Mouse (Mus musculus) erythroblast, embryonic 14.5 days (primary cell): ENCODE measurements at regions not wholly inside any gene's neighbourhood (a gene's known extent, or its start where the extent isn't known, plus 50 kb on each side); places are given as distances from the start of the nearest gene placed in this dataset.

ENCODE experiments used
- H3K27me3 ChIP-seq: 2 replicates; pipeline ENCODE4 v1.6.1; 2012; ENCODE audit warnings: inconsistent platforms; ENCODE audit not compliant: control insufficient read depth
- H3K36me3 ChIP-seq: 2 replicates; pipeline ENCODE4 v1.6.1; 2012; ENCODE audit warnings: mild to moderate bottlenecking, inconsistent platforms; ENCODE audit not compliant: control insufficient read depth
- H3K4me1 ChIP-seq: 2 replicates; pipeline ENCODE4 v1.6.1; 2012; ENCODE audit warnings: inconsistent platforms; ENCODE audit not compliant: control insufficient read depth
- H3K4me3 ChIP-seq: replicated peaks from 2 replicates; pipeline ENCODE3; 2012; ENCODE audit warnings: moderate library complexity, mild to moderate bottlenecking, inconsistent platforms
- H3K9me3 ChIP-seq: 2 replicates; pipeline ENCODE4 v1.6.1; 2012; ENCODE audit warnings: low read length, inconsistent platforms, mixed read lengths; ENCODE audit not compliant: control insufficient read depth
- GATA1 ChIP-seq: IDR thresholded peaks from 2 replicates; pipeline ENCODE4 v1.6.1; 2012; ENCODE audit warnings: low read length, inconsistent platforms, mixed read lengths
- TAL1 ChIP-seq: IDR thresholded peaks from 3 replicates; pipeline ENCODE4 v1.6.1; 2012; ENCODE audit warnings: low read length, inconsistent platforms, mixed read lengths

GRCm38 (mm10) chr3:120920351-120920750 lies 251.1 kb downstream of the Rwdd3 start:
- TF ChIP-seq TAL1: no peak
- TF ChIP-seq GATA1: no peak
- H3K4me3 ChIP-seq: no peak overlapping the region
- no peaks in the 10 kb centered on the region for H3K36me3 ChIP-seq

GRCm38 (mm10) chr3:120898931-120899330 lies 272.6 kb downstream of the Rwdd3 start:
- TF ChIP-seq GATA1: no peak
- no peak for TF ChIP-seq TAL1
- H3K4me3 ChIP-seq: no peak overlapping the region
- peaks cover 33% of the 10 kb centered on the region for H3K9me3 ChIP-seq
- H3K27me3 ChIP-seq: no peaks in the 10 kb centered on the region
- no peaks in the 10 kb centered on the region for H3K36me3 ChIP-seq
- no peaks in the 10 kb centered on the region for H3K4me1 ChIP-seq

More at GRCm38 (mm10) chr3:120920351-120920750, 251.1 kb downstream of the Rwdd3 start:
- Histone ChIP-seq H3K27me3 (no peaks in the 10 kb centered on the region), H3K4me1 (no peaks in the 10 kb centered on the region), H3K9me3 (no peaks in the 10 kb centered on the region; the same call in 1 of the 2 replicates)

- peaks cover 28% of the 10 kb centered on the region for H3K9me3 ChIP-seq
- no peaks in the 10 kb centered on the region for H3K36me3 ChIP-seq
- TF ChIP-seq GATA1 (no peak), TAL1 (no peak)
- no peak overlapping the region for H3K4me3 ChIP-seq
- H3K27me3 ChIP-seq: no peaks in the 10 kb centered on the region
- H3K4me1 ChIP-seq: no peaks in the 10 kb centered on the region
These were observed 273.2 kb downstream of the Rwdd3 start for GRCm38 (mm10) chr3:120898258-120898657.

GRCm38 (mm10) chr3:120897758-120898157 lies 273.7 kb downstream of the Rwdd3 start:
- Histone ChIP-seq H3K4me1 (no peaks in the 10 kb centered on the region), H3K27me3 (no peaks in the 10 kb centered on the region), H3K36me3 (no peaks in the 10 kb centered on the region), H3K4me3 (no peak overlapping the region), H3K9me3 (peaks cover 23% of the 10 kb centered on the region)
- TF ChIP-seq GATA1: no peak
- TF ChIP-seq TAL1: no peak

- Histone ChIP-seq H3K4me1 (no peaks in the 10 kb centered on the region), H3K27me3 (no peaks in the 10 kb centered on the region), H3K9me3 (peaks cover 20% of the 10 kb centered on the region), H3K4me3 (no peak overlapping the region), H3K36me3 (no peaks in the 10 kb centered on the region)
- TF ChIP-seq TAL1: no peak
- TF ChIP-seq GATA1: no peak
These were observed 274.3 kb downstream of the Rwdd3 start for GRCm38 (mm10) chr3:120897221-120897620.

GRCm38 (mm10) chr3:120886063-120886841 lies 285.2 kb downstream of the Rwdd3 start:
- H3K27me3 ChIP-seq: no peaks in the 10 kb centered on the region
- peaks cover 15% of the 10 kb centered on the region for H3K9me3 ChIP-seq
- no peak overlapping the region for H3K4me3 ChIP-seq
- no peak for TF ChIP-seq TAL1
- H3K4me1 ChIP-seq: no peaks in the 10 kb centered on the region
- H3K36me3 ChIP-seq: no peaks in the 10 kb centered on the region

GRCm38 (mm10) chr3:120885401-120885800 lies 286.1 kb downstream of the Rwdd3 start:
- Histone ChIP-seq H3K9me3 (peaks cover 15% of the 10 kb centered on the region), H3K36me3 (no peaks in the 10 kb centered on the region), H3K27me3 (no peaks in the 10 kb centered on the region), H3K4me1 (no peaks in the 10 kb centered on the region), H3K4me3 (no peak overlapping the region)
- TF ChIP-seq GATA1 (no peak), TAL1 (no peak)

- no peaks in the 10 kb centered on the region for H3K4me1 ChIP-seq
- no peaks in the 10 kb centered on the region for H3K36me3 ChIP-seq
- TF ChIP-seq TAL1 (no peak), GATA1 (no peak)
- no peak overlapping the region for H3K4me3 ChIP-seq
- H3K9me3 ChIP-seq: peaks cover 20% of the 10 kb centered on the region
- no peaks in the 10 kb centered on the region for H3K27me3 ChIP-seq
These were observed 287.3 kb downstream of the Rwdd3 start for GRCm38 (mm10) chr3:120884189-120884588.

GRCm38 (mm10) chr3:120883650-120884049 lies 287.8 kb downstream of the Rwdd3 start:
- no peaks in the 10 kb centered on the region for H3K36me3 ChIP-seq
- no peak overlapping the region for H3K4me3 ChIP-seq
- H3K9me3 ChIP-seq: peaks cover 20% of the 10 kb centered on the region
- TF ChIP-seq TAL1: no peak
- no peak for TF ChIP-seq GATA1
- no peaks in the 10 kb centered on the region for H3K4me1 ChIP-seq
- no peaks in the 10 kb centered on the region for H3K27me3 ChIP-seq
